Mouse (Mus musculus) gastrocnemius, postnatal 14 days (tissue): Measurements from ENCODE around the gene Prkag2. TPM values are rescaled to one million over a fixed set of nuclear protein-coding genes. Genes with fewer than 3 reads are reported as not detected.

Experiments used
- DNase-seq: peaks from one replicate; pipeline ENCODE4 v3.0.0; 2021; ENCODE audit warnings: mixed read lengths
- intact Hi-C: fragments of 180-260 bp; cut with DNase I; formaldehyde crosslinking; loops from one replicate; pipeline ENCODE4 v1.15.1; 2025; ENCODE audit warnings: low total_unique reads
- total RNA-seq, 2 experiments: library from RNA; stranded (reverse); gene quantifications; 2 replicates each; pipeline ENCODE4 v1.2.3; 2021

Gene Prkag2
- total RNA-seq, 2 experiments from 2014 or later = 13.1 to 15.1 TPM

DNA sequence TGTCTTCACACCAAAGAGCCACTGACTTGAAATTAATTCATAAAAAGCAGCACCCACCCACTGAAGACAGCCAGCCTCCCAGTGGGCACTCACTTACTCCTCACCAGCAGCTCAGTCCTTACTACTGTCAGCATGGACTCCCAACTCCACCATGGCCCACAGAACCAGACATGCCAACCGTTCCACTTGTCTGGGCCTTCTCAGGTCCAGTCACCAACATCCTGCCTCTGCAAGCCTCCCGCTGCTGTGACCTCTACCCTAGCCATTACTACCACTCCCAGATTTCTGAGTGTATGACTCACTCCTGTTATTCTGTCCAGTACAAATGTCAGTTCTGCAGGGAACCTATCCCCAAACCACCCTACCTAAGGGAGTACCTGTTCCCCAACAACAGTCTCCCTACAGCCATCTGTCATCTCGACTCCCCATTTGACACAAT is 279.0 kb downstream of the Prkag2 start:
- intact Hi-C loops = no loop called here
- no peak for DNase-seq

DNA sequence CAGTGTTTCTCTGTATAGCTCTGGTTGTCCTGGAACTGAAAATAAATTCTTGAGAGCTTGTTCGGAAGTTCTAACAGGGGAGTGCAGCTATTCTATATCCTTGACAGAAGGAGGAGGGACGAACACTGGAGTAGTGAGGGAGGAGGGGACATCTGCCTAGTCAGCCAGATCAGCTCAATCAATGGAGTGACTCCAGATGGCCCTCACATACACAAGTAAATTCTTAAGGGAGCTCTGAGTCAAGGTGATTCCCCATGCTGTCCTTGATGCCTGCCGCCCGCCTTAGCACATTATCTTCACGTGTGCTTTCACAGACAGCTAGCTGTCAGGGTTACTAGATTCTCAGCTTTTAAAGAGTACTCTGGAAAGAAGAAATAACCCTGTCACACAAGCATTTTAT is 279.8 kb downstream of the Prkag2 start:
- intact Hi-C loops = no loop called here
- no peak for DNase-seq

DNA sequence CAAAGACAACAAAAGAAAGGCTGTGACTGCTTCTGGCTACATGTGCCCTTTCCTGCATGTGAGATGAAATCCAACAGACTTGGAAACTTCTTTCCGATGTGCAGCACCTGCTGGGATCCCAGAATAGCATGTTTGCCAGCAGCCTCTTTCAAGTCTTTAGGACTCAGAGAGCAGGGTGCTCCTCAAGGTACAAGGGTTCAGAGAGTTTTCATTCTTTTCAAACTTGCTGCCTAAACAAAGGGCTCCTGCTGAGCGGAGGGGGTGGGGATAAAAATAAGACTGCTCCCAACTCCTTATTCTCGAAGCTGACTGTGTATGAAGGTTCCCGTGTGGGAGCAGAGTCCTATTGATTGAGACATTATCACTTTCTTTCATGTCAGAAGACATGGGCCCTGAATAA is 283.3 kb downstream of the Prkag2 start:
- intact Hi-C loops = no loop called here
- DNase-seq = no peak

DNA sequence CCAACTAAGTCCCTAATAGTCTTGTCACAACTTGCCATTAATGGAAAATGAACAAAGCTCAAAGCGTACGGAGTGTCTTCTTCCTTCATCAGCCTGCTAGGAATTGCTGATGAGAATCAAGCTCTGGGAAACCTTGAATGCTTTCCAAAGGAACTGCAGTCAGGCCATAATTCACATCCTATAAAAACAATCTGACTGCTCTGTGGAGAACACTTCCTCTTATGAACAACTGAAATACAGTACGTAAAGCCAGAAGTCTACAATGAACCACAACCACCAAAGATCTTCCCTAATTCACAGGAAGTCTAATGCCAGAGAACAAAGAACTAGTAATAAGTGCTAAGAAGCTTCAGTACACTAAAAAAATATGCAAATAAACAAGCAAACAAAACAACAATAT is 286.5 kb downstream of the Prkag2 start:
- DNase-seq = no peak
- intact Hi-C loops = no loop called here

DNA sequence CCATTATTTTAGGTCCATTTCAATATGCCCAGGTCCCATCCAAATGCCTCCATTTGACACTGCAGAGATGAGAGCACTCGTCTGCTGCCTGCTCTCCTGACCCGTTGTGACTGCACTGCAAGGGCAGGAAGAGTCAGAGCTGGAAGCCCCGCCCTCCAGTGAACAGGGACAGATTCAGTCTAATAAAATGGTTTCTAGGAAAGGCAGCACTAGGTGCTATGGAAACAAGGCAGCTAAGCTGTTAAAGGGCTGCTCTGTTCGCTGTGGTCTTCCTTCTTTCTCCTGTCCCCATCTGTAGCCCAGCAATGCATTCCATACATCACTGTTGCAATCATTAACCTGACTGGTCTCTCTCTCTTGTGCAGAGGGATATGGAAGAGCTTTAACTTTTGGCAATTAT is 287.4 kb downstream of the Prkag2 start:
- DNase-seq = no peak
- intact Hi-C loops = no loop called here

Other genes starting within 250 kb of the Prkag2 start
- gene Galntl5, start 80.8 kb upstream of the Prkag2 start, total RNA-seq = not detected
- 10 to 100 TPM; 14.4 to 14.5 TPM for gene Galnt11, start 121.3 kb upstream of the Prkag2 start, total RNA-seq
- gene E130116L18Rik, start 122.5 kb upstream of the Prkag2 start, total RNA-seq = not detected